Mouse (Mus musculus): ENCODE measurements around the gene Cyp4a10. TPM values are rescaled to one million over a fixed set of nuclear protein-coding genes. Genes with fewer than 3 reads are reported as not detected.
"Not testable (repeated sequence)": the region's sequence is repeated elsewhere in the genome, so short reads cannot be mapped to it uniquely, and the experiment has no call there.

Gene Cyp4a10
- polyA plus RNA-seq, 1 experiment from 2014 or later: not detected

DNA sequence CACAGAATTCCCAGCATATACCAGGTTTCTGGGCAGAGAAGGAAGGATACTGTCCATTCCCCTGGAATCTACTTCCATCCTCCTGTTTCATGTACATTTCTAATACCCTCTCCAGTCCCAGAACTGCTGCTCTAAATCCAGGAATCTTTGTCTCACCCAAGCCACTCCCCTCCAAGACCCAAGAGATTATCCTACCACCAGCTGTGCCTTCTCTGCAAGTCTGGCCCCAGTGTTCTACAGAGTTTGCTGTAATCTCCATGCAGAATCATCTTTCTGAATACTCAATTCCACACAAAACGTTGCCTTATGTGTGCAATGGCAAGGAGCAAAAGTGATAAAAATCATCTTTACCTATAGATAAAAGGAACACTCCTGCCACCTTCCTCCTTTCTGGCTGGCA, 27.0 kb downstream of the Cyp4a10 start:
- WGBS: 27% methylated on average over 1 of the region's 1 CpGs
- no peaks in the 10 kb centered on the region for H3K9me3 ChIP-seq (ENCODE audit: control insufficient read depth, low read length)
- no peaks in the 10 kb centered on the region for H3K4me1 ChIP-seq (ENCODE audit: control insufficient read depth, insufficient read depth, low read length)
- no peaks in the 10 kb centered on the region for H3K27me3 ChIP-seq (ENCODE audit: control insufficient read depth, insufficient read depth, low read length)
- no peak overlapping the region for H3K27ac ChIP-seq (ENCODE audit: low read depth, low read length)
- H3K9ac ChIP-seq (ENCODE audit: low read length): no peak overlapping the region
- no peak overlapping the region for H3K4me2 ChIP-seq
- DNase-seq (ENCODE audit: low spot score, missing footprints): no peak
- no peak overlapping the region for H3K4me3 ChIP-seq (ENCODE audit: low read depth, low read length)
- no peaks in the 10 kb centered on the region for H3K36me3 ChIP-seq (ENCODE audit: control insufficient read depth, insufficient read depth, low read length)
- ATAC-seq (ENCODE audit: low FRiP score): no peak

GRCm38 (mm10) chr4:115546141-115546828, 28.2 kb downstream of the Cyp4a10 start:
- no peaks in the 10 kb centered on the region for H3K4me1 ChIP-seq (ENCODE audit: control insufficient read depth, insufficient read depth, low read length)
- H3K36me3 ChIP-seq (ENCODE audit: control insufficient read depth, insufficient read depth, low read length): no peaks in the 10 kb centered on the region
- H3K9me3 ChIP-seq (ENCODE audit: control insufficient read depth, low read length): no peaks in the 10 kb centered on the region
- H3K4me2 ChIP-seq: no peak overlapping the region
- H3K4me3 ChIP-seq (ENCODE audit: low read depth, low read length): no peak overlapping the region
- DNase-seq (ENCODE audit: low spot score, missing footprints) (no peak), ATAC-seq (ENCODE audit: low FRiP score) (no peak)
- H3K27me3 ChIP-seq (ENCODE audit: control insufficient read depth, insufficient read depth, low read length): no peaks in the 10 kb centered on the region
- H3K27ac ChIP-seq (ENCODE audit: low read depth, low read length): no peak overlapping the region
- no peak overlapping the region for H3K9ac ChIP-seq (ENCODE audit: low read length)
- WGBS: 85% methylated on average over 2 of the region's 2 CpGs

DNA sequence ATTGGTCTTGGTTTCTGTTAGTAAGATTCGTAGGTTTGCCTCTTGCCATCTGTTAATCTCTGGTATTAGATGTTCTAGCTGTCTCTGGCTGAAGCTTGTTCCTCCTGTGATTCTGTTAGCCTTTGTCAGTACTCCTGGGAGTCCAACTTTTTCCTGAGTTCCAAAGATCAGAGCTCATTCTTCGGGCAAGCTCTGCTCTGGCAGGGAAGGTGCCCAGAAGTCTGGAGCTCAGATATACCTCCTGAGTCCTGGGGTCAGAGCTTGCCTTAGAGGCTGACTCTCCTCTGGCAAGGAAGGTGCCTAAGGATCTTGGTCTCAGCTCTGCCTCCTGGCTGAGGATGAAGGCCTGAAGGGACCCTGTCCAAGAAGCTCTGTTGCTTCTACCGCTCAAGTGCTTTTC, 34.7 kb downstream of the Cyp4a10 start:
- Histone ChIP-seq H3K27me3 (ENCODE audit: control insufficient read depth, insufficient read depth, low read length) (no peaks in the 10 kb centered on the region), H3K4me1 (ENCODE audit: control insufficient read depth, insufficient read depth, low read length) (no peaks in the 10 kb centered on the region), H3K4me3 (ENCODE audit: low read depth, low read length) (no peak overlapping the region), H3K4me2 (no peak overlapping the region), H3K9ac (ENCODE audit: low read length) (no peak overlapping the region), H3K27ac (ENCODE audit: low read depth, low read length) (no peak overlapping the region), H3K36me3 (ENCODE audit: control insufficient read depth, insufficient read depth, low read length) (no peaks in the 10 kb centered on the region), H3K9me3 (ENCODE audit: control insufficient read depth, low read length) (no peaks in the 10 kb centered on the region)
- no peak for ATAC-seq (ENCODE audit: low FRiP score)
- 88% methylated on average over 3 of the region's 3 CpGs for WGBS
- DNase-seq (ENCODE audit: low spot score, missing footprints): no peak

- H3K4me3 ChIP-seq (ENCODE audit: low read depth, low read length): no peak overlapping the region
- DNase-seq (ENCODE audit: low spot score, missing footprints) (no peak), ATAC-seq (ENCODE audit: low FRiP score) (no peak)
- H3K9me3 ChIP-seq (ENCODE audit: control insufficient read depth, low read length): no peaks in the 10 kb centered on the region
- no peaks in the 10 kb centered on the region for H3K4me1 ChIP-seq (ENCODE audit: control insufficient read depth, insufficient read depth, low read length)
- H3K4me2 ChIP-seq: no peak overlapping the region
- 67% methylated on average over 2 of the region's 2 CpGs for WGBS
- no peak overlapping the region for H3K27ac ChIP-seq (ENCODE audit: low read depth, low read length)
- H3K36me3 ChIP-seq (ENCODE audit: control insufficient read depth, insufficient read depth, low read length): no peaks in the 10 kb centered on the region
- H3K27me3 ChIP-seq (ENCODE audit: control insufficient read depth, insufficient read depth, low read length): no peaks in the 10 kb centered on the region
- H3K9ac ChIP-seq (ENCODE audit: low read length): no peak overlapping the region
Measured at GRCm38 (mm10) chr4:115555513-115555912, 37.4 kb downstream of the Cyp4a10 start.

- Histone ChIP-seq H3K4me2 (no peak overlapping the region), H3K27me3 (ENCODE audit: control insufficient read depth, insufficient read depth, low read length) (no peaks in the 10 kb centered on the region), H3K4me1 (ENCODE audit: control insufficient read depth, insufficient read depth, low read length) (no peaks in the 10 kb centered on the region), H3K27ac (ENCODE audit: low read depth, low read length) (no peak overlapping the region), H3K36me3 (ENCODE audit: control insufficient read depth, insufficient read depth, low read length) (no peaks in the 10 kb centered on the region), H3K9me3 (ENCODE audit: control insufficient read depth, low read length) (no peaks in the 10 kb centered on the region), H3K9ac (ENCODE audit: low read length) (no peak overlapping the region), H3K4me3 (ENCODE audit: low read depth, low read length) (no peak overlapping the region)
- WGBS: 63% methylated on average over 4 of the region's 4 CpGs
- ATAC-seq (ENCODE audit: low FRiP score) (no peak), DNase-seq (ENCODE audit: low spot score, missing footprints) (no peak)
Measured at GRCm38 (mm10) chr4:115557861-115558561, 39.9 kb downstream of the Cyp4a10 start.

- H3K27me3 ChIP-seq (ENCODE audit: control insufficient read depth, insufficient read depth, low read length); H3K4me1 ChIP-seq (ENCODE audit: control insufficient read depth, insufficient read depth, low read length); H3K4me3 ChIP-seq (ENCODE audit: low read depth, low read length); H3K36me3 ChIP-seq (ENCODE audit: control insufficient read depth, insufficient read depth, low read length); ATAC-seq (ENCODE audit: low FRiP score); H3K27ac ChIP-seq (ENCODE audit: low read depth, low read length); H3K9ac ChIP-seq (ENCODE audit: low read length); DNase-seq (ENCODE audit: low spot score, missing footprints); H3K4me2 ChIP-seq; H3K9me3 ChIP-seq (ENCODE audit: control insufficient read depth, low read length): not testable (repeated sequence)
- WGBS: 61% methylated on average over 5 of the region's 5 CpGs
Measured at GRCm38 (mm10) chr4:115561236-115561635, 43.2 kb downstream of the Cyp4a10 start.

DNA sequence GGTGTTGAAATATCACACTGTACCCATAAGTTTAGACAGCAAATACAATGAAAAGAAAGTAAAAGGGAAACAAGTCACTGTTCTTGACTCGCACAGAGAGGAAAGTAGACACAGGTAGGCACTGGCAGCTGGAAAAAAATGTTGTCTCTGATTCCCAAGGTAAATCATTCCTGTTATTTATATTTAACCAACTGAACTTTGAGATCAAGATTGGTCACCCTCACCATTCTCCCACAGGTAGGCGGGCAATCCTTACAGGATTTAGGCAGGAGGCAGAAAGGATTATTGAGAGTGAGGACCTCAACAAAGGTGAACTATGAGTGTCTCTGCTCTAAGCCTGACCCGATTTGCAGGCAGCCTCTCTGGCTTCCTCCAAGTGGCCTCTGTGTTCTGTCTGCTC, 45.3 kb downstream of the Cyp4a10 start, which contains the start of gene Cyp4a31:
Cyp4a31 (plus strand) TSS at position 249 of the 400 bp plus-strand sequence.
- DNase-seq (ENCODE audit: low spot score, missing footprints): no peak
- H3K9me3 ChIP-seq (ENCODE audit: control insufficient read depth, low read length): no peaks in the 10 kb centered on the region
- ATAC-seq (ENCODE audit: low FRiP score): no peak
- H3K4me3 ChIP-seq (ENCODE audit: low read depth, low read length): no peak within 1 kb of the TSS
- no peaks in the 10 kb centered on the region for H3K4me1 ChIP-seq (ENCODE audit: control insufficient read depth, insufficient read depth, low read length)
- H3K27ac ChIP-seq (ENCODE audit: low read depth, low read length): no peak within 1 kb of the TSS
- H3K36me3 ChIP-seq (ENCODE audit: control insufficient read depth, insufficient read depth, low read length): no peaks in the 10 kb centered on the region
- no peaks in the 10 kb centered on the region for H3K27me3 ChIP-seq (ENCODE audit: control insufficient read depth, insufficient read depth, low read length)
- H3K9ac ChIP-seq (ENCODE audit: low read length): no peak within 1 kb of the TSS
- no peak within 1 kb of the TSS for H3K4me2 ChIP-seq
- 89% methylated on average over 3 of the region's 3 CpGs for WGBS

DNA sequence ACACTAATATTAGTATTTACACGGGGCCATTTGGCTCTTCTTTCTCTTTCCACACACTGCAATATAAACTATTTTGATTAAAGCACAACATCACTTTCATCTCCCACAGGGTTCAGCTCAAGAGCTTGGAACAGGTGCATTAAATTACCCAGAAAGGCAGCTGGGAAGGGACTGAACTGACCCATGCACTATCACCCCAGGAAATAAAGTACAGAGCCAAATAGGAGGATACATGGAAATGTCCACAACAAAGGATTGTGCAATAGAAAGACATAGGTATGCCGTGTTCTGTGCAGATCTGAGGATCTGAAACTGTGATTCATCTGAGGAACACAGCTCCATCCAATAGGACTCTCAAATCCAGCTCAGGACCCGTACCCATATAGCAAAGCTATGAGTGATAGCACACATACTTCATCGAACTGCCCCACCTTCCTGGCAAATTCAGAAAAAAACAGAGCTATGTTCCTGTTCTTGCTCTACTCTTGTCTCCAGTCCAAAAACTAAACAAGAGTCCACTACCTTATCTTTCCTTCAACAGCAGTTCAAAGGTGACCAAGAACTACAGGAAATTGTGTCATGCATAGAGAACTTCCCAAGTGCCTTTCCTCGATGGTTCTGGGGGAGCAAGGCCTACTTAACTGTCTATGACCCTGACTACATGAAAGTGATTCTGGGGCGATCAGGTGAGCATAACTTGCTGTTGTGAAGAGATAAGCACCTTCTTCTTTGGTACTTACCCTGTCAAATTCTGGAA, 46.6 kb downstream of the Cyp4a10 start:
- H3K27ac ChIP-seq (ENCODE audit: low read depth, low read length); H3K27me3 ChIP-seq (ENCODE audit: control insufficient read depth, insufficient read depth, low read length); H3K36me3 ChIP-seq (ENCODE audit: control insufficient read depth, insufficient read depth, low read length); H3K4me2 ChIP-seq; H3K9ac ChIP-seq (ENCODE audit: low read length); DNase-seq (ENCODE audit: low spot score, missing footprints); H3K9me3 ChIP-seq (ENCODE audit: control insufficient read depth, low read length); H3K4me1 ChIP-seq (ENCODE audit: control insufficient read depth, insufficient read depth, low read length); ATAC-seq (ENCODE audit: low FRiP score); H3K4me3 ChIP-seq (ENCODE audit: low read depth, low read length): not testable (repeated sequence)
- WGBS: 88% methylated on average over 5 of the region's 6 CpGs

DNA sequence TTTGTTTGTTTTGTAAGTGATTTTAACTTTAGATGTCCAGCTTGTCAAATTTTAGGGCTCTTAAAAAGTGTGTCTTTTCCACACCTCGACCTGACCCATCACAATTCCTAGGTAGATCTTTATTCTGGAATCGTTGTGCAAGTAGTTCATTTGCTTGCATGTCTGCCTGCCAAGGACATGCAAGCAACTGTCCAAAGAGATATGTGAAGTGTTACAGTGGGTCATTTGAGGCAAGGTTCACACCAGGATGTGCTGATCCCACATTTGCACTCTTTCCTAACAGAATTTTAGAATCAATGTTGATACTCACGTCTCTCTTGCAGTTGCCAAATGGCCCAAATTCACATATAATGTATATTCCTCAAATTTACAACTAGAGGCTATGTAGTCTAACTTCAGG, 57.2 kb downstream of the Cyp4a10 start:
- no peak overlapping the region for H3K27ac ChIP-seq (ENCODE audit: low read depth, low read length)
- H3K27me3 ChIP-seq (ENCODE audit: control insufficient read depth, insufficient read depth, low read length): no peaks in the 10 kb centered on the region
- no peaks in the 10 kb centered on the region for H3K9me3 ChIP-seq (ENCODE audit: control insufficient read depth, low read length)
- H3K4me1 ChIP-seq (ENCODE audit: control insufficient read depth, insufficient read depth, low read length): no peaks in the 10 kb centered on the region
- DNase-seq (ENCODE audit: low spot score, missing footprints): no peak
- H3K36me3 ChIP-seq (ENCODE audit: control insufficient read depth, insufficient read depth, low read length): no peaks in the 10 kb centered on the region
- 83% methylated on average over 3 of the region's 3 CpGs for WGBS
- H3K4me3 ChIP-seq (ENCODE audit: low read depth, low read length): no peak overlapping the region
- H3K9ac ChIP-seq (ENCODE audit: low read length): no peak overlapping the region
- no peak for ATAC-seq (ENCODE audit: low FRiP score)
- H3K4me2 ChIP-seq: no peak overlapping the region
